Mouse (Mus musculus): ENCODE measurements around the gene Chrna9. TPM values are rescaled to one million over a fixed set of nuclear protein-coding genes. Genes with fewer than 3 reads are reported as not detected.

The Chrna9 gene
- polyA plus RNA-seq, 1 experiment from 2014 or later = 0.59 TPM

GRCm38 (mm10) chr5:65911676-65912075, 23.0 kb upstream of the Chrna9 start:
- H3K4me2 ChIP-seq (ENCODE audit: low read depth, severe bottlenecking) = no peak overlapping the region
- no peak for DNase-seq (ENCODE audit: low spot score)
- H3K4me3 ChIP-seq (ENCODE audit: low read depth, low read length) = no peak overlapping the region
- H3K9me3 ChIP-seq (ENCODE audit: control insufficient read depth, low read length) = no peaks in the 10 kb centered on the region
- no peaks in the 10 kb centered on the region for H3K27me3 ChIP-seq (ENCODE audit: control insufficient read depth, insufficient read depth, low read length)
- no peaks in the 10 kb centered on the region for H3K36me3 ChIP-seq (ENCODE audit: control insufficient read depth, insufficient read depth, low read length)
- no peak overlapping the region for H3K9ac ChIP-seq (ENCODE audit: low read length)
- H3K4me1 ChIP-seq (ENCODE audit: control insufficient read depth, insufficient read depth, low read length) = no peaks in the 10 kb centered on the region
- no peak overlapping the region for H3K27ac ChIP-seq (replicated peaks; ENCODE audit: low read depth, low read length)
- ATAC-seq (ENCODE audit: insufficient number of reproducible peaks, low FRiP score, low TSS enrichment, low read depth) = no peak
- 72% methylated on average over 7 of the region's 7 CpGs for WGBS

GRCm38 (mm10) chr5:65912201-65912600, 22.5 kb upstream of the Chrna9 start:
- DNase-seq (ENCODE audit: low spot score) = no peak
- Histone ChIP-seq H3K4me3 (ENCODE audit: low read depth, low read length) (no peak overlapping the region), H3K27me3 (ENCODE audit: control insufficient read depth, insufficient read depth, low read length) (no peaks in the 10 kb centered on the region), H3K36me3 (ENCODE audit: control insufficient read depth, insufficient read depth, low read length) (no peaks in the 10 kb centered on the region), H3K4me2 (ENCODE audit: low read depth, severe bottlenecking) (no peak overlapping the region), H3K27ac (replicated peaks; ENCODE audit: low read depth, low read length) (no peak overlapping the region), H3K9me3 (ENCODE audit: control insufficient read depth, low read length) (no peaks in the 10 kb centered on the region), H3K9ac (ENCODE audit: low read length) (no peak overlapping the region), H3K4me1 (ENCODE audit: control insufficient read depth, insufficient read depth, low read length) (no peaks in the 10 kb centered on the region)
- ATAC-seq (ENCODE audit: insufficient number of reproducible peaks, low FRiP score, low TSS enrichment, low read depth) = no peak
- WGBS = 78% methylated on average over 5 of the region's 5 CpGs

GRCm38 (mm10) chr5:65913126-65913525, 21.6 kb upstream of the Chrna9 start:
- WGBS = 87% methylated on average over 9 of the region's 9 CpGs
- DNase-seq (ENCODE audit: low spot score) (no peak), ATAC-seq (ENCODE audit: insufficient number of reproducible peaks, low FRiP score, low TSS enrichment, low read depth) (no peak)
- H3K27ac ChIP-seq (replicated peaks; ENCODE audit: low read depth, low read length) = no peak overlapping the region
- H3K4me1 ChIP-seq (ENCODE audit: control insufficient read depth, insufficient read depth, low read length) = no peaks in the 10 kb centered on the region
- H3K9me3 ChIP-seq (ENCODE audit: control insufficient read depth, low read length) = no peaks in the 10 kb centered on the region
- H3K4me2 ChIP-seq (ENCODE audit: low read depth, severe bottlenecking) = no peak overlapping the region
- H3K27me3 ChIP-seq (ENCODE audit: control insufficient read depth, insufficient read depth, low read length) = no peaks in the 10 kb centered on the region
- H3K4me3 ChIP-seq (ENCODE audit: low read depth, low read length) = no peak overlapping the region
- no peak overlapping the region for H3K9ac ChIP-seq (ENCODE audit: low read length)
- H3K36me3 ChIP-seq (ENCODE audit: control insufficient read depth, insufficient read depth, low read length) = no peaks in the 10 kb centered on the region

GRCm38 (mm10) chr5:65914342-65914741, 20.4 kb upstream of the Chrna9 start:
- Histone ChIP-seq H3K9me3 (ENCODE audit: control insufficient read depth, low read length) (no peaks in the 10 kb centered on the region), H3K4me2 (ENCODE audit: low read depth, severe bottlenecking) (no peak overlapping the region), H3K27me3 (ENCODE audit: control insufficient read depth, insufficient read depth, low read length) (no peaks in the 10 kb centered on the region), H3K9ac (ENCODE audit: low read length) (no peak overlapping the region), H3K4me1 (ENCODE audit: control insufficient read depth, insufficient read depth, low read length) (peaks cover 3% of the 10 kb centered on the region; the same call in 1 of the 2 replicates), H3K4me3 (ENCODE audit: low read depth, low read length) (no peak overlapping the region), H3K36me3 (ENCODE audit: control insufficient read depth, insufficient read depth, low read length) (no peaks in the 10 kb centered on the region), H3K27ac (replicated peaks; ENCODE audit: low read depth, low read length) (no peak overlapping the region)
- ATAC-seq (ENCODE audit: insufficient number of reproducible peaks, low FRiP score, low TSS enrichment, low read depth) (no peak), DNase-seq (ENCODE audit: low spot score) (no peak)
- WGBS = 95% methylated on average over 7 of the region's 7 CpGs

GRCm38 (mm10) chr5:65916930-65917329, 17.8 kb upstream of the Chrna9 start:
- DNase-seq (ENCODE audit: low spot score) (no peak), ATAC-seq (ENCODE audit: insufficient number of reproducible peaks, low FRiP score, low TSS enrichment, low read depth) (no peak)
- no peaks in the 10 kb centered on the region for H3K9me3 ChIP-seq (ENCODE audit: control insufficient read depth, low read length)
- no peak overlapping the region for H3K4me3 ChIP-seq (ENCODE audit: low read depth, low read length)
- 93% methylated on average over 5 of the region's 5 CpGs for WGBS
- H3K27me3 ChIP-seq (ENCODE audit: control insufficient read depth, insufficient read depth, low read length) = no peaks in the 10 kb centered on the region
- no peak overlapping the region for H3K9ac ChIP-seq (ENCODE audit: low read length)
- no peaks in the 10 kb centered on the region for H3K36me3 ChIP-seq (ENCODE audit: control insufficient read depth, insufficient read depth, low read length)
- H3K4me1 ChIP-seq (ENCODE audit: control insufficient read depth, insufficient read depth, low read length) = peaks cover 3% of the 10 kb centered on the region; the same call in 1 of the 2 replicates
- H3K4me2 ChIP-seq (ENCODE audit: low read depth, severe bottlenecking) = no peak overlapping the region
- H3K27ac ChIP-seq (replicated peaks; ENCODE audit: low read depth, low read length) = no peak overlapping the region

- ATAC-seq (ENCODE audit: insufficient number of reproducible peaks, low FRiP score, low TSS enrichment, low read depth) (peak; percentile 31; the same call in 1 of the 2 replicates), DNase-seq (ENCODE audit: low spot score) (no peak)
- peaks cover 3% of the 10 kb centered on the region; the same call in 1 of the 2 replicates for H3K4me1 ChIP-seq (ENCODE audit: control insufficient read depth, insufficient read depth, low read length)
- no peak overlapping the region for H3K4me2 ChIP-seq (ENCODE audit: low read depth, severe bottlenecking)
- H3K27ac ChIP-seq (replicated peaks; ENCODE audit: low read depth, low read length) = no peak overlapping the region
- H3K36me3 ChIP-seq (ENCODE audit: control insufficient read depth, insufficient read depth, low read length) = no peaks in the 10 kb centered on the region
- H3K27me3 ChIP-seq (ENCODE audit: control insufficient read depth, insufficient read depth, low read length) = no peaks in the 10 kb centered on the region
- no peaks in the 10 kb centered on the region for H3K9me3 ChIP-seq (ENCODE audit: control insufficient read depth, low read length)
- no peak overlapping the region for H3K9ac ChIP-seq (ENCODE audit: low read length)
- H3K4me3 ChIP-seq (ENCODE audit: low read depth, low read length) = no peak overlapping the region
- WGBS = 79% methylated on average over 3 of the region's 3 CpGs
Measured at GRCm38 (mm10) chr5:65918601-65919000, 16.1 kb upstream of the Chrna9 start.

GRCm38 (mm10) chr5:65919326-65919725, 15.4 kb upstream of the Chrna9 start:
- DNase-seq (ENCODE audit: low spot score) (no peak), ATAC-seq (ENCODE audit: insufficient number of reproducible peaks, low FRiP score, low TSS enrichment, low read depth) (no peak)
- Histone ChIP-seq H3K9me3 (ENCODE audit: control insufficient read depth, low read length) (no peaks in the 10 kb centered on the region), H3K36me3 (ENCODE audit: control insufficient read depth, insufficient read depth, low read length) (no peaks in the 10 kb centered on the region), H3K4me2 (ENCODE audit: low read depth, severe bottlenecking) (no peak overlapping the region), H3K27ac (replicated peaks; ENCODE audit: low read depth, low read length) (no peak overlapping the region), H3K4me1 (ENCODE audit: control insufficient read depth, insufficient read depth, low read length) (peaks cover 3% of the 10 kb centered on the region; the same call in 1 of the 2 replicates), H3K27me3 (ENCODE audit: control insufficient read depth, insufficient read depth, low read length) (no peaks in the 10 kb centered on the region), H3K9ac (ENCODE audit: low read length) (no peak overlapping the region), H3K4me3 (ENCODE audit: low read depth, low read length) (no peak overlapping the region)
- WGBS = 88% methylated on average over 12 of the region's 12 CpGs

GRCm38 (mm10) chr5:65919904-65920303, 14.8 kb upstream of the Chrna9 start:
- peaks cover 3% of the 10 kb centered on the region; the same call in 1 of the 2 replicates for H3K4me1 ChIP-seq (ENCODE audit: control insufficient read depth, insufficient read depth, low read length)
- ATAC-seq (ENCODE audit: insufficient number of reproducible peaks, low FRiP score, low TSS enrichment, low read depth) = no peak
- H3K9ac ChIP-seq (ENCODE audit: low read length) = no peak overlapping the region
- H3K27ac ChIP-seq (replicated peaks; ENCODE audit: low read depth, low read length) = no peak overlapping the region
- no peaks in the 10 kb centered on the region for H3K9me3 ChIP-seq (ENCODE audit: control insufficient read depth, low read length)
- H3K36me3 ChIP-seq (ENCODE audit: control insufficient read depth, insufficient read depth, low read length) = no peaks in the 10 kb centered on the region
- H3K4me3 ChIP-seq (ENCODE audit: low read depth, low read length) = no peak overlapping the region
- H3K27me3 ChIP-seq (ENCODE audit: control insufficient read depth, insufficient read depth, low read length) = no peaks in the 10 kb centered on the region
- WGBS = 91% methylated on average over 3 of the region's 3 CpGs
- H3K4me2 ChIP-seq (ENCODE audit: low read depth, severe bottlenecking) = no peak overlapping the region
- no peak for DNase-seq (ENCODE audit: low spot score)
